Mouse (Mus musculus) layer of hippocampus, adult 8-10 months (tissue): ENCODE measurements at regions not wholly inside any gene's neighbourhood (a gene's known extent, or its start where the extent isn't known, plus 50 kb on each side); places are given as distances from the start of the nearest gene placed in this dataset.

Experiments
- DNase-seq, 2 experiments: peaks; one replicate each; pipeline ENCODE4 v3.0.0; 2022; ENCODE audit warnings: low spot score in 2 of 2

DNA sequence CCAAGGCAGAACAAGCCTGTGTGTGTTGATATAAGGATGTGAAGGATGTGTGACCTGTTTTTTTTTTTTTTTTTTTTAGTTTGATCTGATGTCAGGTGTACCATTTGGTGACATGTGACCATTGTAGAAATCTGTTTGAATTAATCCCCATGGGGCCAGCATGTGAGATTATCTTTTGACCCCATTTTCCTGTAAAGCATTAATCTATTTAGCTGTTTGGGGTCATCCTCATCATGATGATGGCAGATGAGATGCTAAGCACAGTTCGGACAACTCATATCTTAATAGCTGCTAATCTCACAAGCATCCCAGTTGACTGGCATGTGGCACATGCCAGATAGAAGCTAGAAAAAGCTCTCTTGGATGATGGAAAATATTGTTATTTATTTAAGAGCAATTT is 434.0 kb upstream of the Adgrl2 start:
- no peak for DNase-seq

DNA sequence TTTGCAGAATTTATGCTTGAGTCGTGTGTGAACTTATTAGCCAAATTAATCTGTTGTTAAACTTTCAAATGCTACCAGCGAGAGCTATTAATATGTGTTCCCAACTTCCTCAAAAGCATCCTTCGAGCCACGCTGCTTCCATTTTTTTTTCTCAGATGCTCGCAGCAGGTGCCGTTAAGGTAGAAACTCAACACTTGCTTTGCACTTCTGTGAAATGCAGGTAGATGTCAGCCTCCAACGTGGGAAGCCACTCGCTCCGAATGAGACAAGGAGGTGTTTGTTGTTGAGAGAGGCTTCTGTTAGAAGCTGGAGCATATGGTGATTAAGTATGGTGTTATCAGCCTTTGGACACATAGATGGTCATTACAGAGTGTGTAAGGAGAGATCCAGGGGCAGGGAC is 433.1 kb upstream of the Adgrl2 start:
- no peak for DNase-seq

DNA sequence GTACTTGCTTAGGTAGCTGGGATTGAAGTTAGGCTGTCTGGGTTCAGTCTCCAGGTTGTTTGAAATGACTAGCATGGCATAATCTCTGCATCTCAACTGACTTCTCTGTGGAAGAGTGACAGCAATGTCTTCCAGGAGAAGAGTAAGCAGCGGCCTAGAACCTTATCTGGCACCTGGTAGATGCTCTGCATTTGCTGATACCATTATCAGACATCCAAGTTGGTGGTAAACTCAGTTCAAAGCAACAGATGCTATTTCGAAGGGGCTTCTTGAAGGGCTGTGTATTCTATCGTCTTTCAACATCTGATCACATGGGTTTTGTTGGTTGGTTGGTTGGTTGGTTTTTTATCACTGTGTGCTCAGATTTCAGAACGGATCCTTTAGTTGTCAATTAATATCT is 424.7 kb upstream of the Adgrl2 start:
- no peak for DNase-seq

DNA sequence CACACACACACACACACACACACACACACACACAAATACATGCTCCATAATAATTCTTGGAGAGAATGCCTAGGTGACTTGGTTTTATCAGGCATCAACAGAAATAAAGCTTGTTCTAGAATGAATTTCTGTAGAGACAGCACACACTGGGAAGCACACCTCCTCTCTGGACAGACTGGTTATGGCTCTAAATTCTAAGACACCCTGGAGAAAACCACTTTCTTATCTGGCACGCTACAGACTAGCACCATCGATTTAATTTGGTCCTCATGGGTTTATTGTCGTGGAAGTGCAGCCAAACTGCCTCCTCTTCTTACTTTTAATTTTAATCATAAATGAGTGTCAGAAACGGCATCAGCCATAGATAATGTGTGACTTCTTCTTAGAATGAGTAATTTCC is 422.8 kb upstream of the Adgrl2 start:
- DNase-seq = no peak

DNA sequence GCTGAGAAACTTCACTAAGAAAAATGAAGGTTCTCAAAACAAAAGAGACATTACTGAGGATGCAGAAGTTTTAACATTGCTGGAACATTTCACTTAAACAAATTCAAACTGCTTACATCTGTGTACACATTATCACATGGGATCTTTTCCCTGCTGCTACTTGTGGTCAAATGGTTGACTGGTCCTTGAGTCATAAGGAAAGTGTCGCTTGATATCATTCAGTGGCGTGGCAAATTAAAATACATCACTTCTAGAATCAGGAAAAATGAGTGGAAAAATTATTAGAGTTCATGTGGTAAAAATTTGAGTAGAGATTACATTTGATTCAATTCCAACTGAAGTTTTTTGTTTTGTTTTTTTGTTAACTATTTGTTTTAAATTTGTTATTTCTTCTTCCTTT is 420.2 kb upstream of the Adgrl2 start:
- DNase-seq = no peak

DNA sequence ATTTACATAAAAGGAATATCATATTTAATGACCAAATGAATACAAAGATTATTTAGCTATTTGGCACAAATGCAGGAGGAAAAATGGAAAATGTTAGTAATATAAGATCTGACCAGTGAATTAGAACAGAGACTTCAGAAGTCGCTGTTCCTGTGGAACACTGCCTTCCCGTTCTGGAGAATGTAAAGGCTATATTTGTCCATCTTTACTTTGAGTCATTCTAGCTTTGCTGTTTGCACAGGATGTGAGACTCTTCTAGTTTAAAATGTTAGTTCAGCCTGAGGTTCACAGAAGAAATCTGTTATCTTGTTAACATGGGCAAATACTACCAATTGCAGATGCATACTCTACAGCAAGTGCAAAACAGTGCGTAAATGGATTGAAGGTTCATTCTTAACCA is 418.5 kb upstream of the Adgrl2 start:
- no peak for DNase-seq

DNA sequence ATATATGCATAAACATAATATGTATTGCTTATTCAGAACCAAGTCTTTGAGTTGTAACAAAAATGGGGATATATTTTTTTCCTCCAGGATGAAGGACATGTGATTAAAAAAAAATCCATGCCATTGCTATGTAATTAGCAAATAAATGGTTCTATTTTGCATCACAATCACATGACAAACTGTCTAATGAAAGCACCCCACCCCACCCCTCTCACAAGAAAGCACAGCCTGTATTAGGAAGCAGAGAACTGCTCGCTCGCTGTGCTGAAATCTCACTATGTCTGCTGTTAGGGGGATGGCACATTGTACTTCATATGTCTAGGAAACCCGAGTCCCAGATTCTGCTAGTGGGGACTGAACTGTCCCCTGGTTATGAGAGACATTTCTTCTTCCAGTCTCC is 415.5 kb upstream of the Adgrl2 start:
- no peak for DNase-seq

DNA sequence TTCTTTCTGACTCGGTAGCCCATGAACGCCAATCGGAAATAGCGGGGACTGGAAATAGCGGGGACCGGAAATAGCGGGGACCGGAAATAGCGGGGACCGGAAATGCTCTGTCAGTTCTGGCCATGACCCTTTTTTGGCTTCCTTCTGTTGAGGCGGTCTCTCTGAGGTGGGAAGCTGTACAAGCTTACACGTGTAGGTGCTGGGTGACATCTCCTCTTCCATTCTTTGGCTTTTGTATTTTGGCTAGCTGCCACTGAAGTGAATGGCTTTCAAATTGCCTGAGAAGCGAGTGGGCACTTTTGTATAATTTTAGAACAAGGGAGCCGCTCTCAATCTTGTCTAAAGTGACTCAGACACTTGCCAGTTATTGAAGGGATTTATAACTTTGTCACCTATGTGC is 414.3 kb upstream of the Adgrl2 start:
- DNase-seq = no peak

DNA sequence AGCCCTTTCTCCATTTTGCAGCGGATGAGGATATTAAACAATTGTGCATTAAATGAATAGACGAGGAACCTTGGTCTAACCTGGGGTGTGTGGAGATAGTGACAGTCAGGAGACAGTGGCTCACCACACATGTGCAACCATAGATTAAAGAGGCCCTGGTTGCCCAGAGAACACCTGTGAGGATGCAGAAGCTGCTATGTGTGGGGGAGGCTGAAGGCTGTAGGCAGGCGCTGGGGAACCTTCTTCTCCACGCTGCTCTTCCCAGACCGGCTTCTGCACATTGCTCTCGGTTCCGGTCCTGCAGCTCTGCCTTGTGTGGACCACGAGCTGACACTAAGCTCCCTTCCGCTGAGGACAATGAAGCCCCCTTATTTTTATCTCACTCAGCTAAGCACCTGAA is 412.1 kb upstream of the Adgrl2 start:
- DNase-seq = no peak

DNA sequence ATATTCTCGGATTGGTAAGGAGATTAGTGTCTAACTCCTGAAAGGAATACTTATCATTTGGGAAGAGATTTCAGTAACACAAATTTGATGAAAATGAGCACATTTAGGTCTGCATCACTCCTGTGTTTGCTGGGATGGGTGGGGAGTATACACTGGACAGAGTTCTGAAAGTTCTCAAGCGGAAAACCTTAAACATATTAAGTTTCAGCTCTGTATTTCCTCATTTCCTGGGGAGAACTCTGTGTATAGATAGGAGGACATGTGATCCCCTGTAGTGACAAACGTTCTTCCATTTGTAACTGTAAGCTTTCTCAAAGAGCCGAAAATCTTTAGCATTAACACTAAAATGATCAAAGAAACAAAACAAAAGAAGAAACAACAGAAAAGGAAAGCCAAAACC is 404.7 kb upstream of the Adgrl2 start:
- DNase-seq = no peak

DNA sequence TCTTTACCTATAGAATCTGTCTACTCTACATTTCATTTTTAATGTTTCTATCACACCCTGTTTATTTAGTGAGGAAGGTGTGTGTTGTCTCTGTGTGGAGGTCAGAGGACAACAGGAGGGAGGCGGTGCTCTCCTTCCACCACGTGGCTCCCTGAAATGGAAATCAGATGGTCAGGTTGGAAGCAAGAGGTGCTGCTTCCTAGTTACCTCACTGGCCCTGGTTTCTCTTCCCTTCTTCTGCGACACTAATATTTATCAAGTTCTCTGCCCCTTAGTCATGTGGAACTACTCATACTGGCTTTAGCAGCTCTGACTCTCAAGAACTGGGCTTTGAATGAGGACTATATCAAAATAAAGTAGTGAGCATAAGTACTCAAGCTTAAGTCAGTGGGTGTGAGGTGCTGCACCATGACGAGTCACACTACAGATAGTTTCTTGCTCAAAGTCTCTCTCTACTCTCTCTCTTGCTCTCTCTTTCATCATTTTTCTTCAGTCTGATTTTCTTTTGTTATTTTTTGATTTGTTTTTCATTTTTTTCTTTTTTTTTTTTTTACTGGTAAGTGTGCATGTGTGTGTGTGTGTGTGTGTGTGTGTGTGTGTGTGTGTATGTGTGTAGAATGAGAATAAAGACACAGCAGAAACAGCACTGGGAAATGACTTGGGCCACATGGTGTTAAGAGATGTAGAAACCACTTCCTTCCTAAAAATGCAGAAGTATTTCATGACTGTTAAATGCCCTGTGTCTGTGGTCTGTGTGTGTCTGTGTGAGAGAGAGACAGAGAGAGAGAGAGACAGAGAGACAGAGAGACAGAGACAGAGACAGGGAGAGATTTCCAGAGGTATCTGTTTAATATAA is 403.2 kb upstream of the Adgrl2 start:
- no peak for DNase-seq

DNA sequence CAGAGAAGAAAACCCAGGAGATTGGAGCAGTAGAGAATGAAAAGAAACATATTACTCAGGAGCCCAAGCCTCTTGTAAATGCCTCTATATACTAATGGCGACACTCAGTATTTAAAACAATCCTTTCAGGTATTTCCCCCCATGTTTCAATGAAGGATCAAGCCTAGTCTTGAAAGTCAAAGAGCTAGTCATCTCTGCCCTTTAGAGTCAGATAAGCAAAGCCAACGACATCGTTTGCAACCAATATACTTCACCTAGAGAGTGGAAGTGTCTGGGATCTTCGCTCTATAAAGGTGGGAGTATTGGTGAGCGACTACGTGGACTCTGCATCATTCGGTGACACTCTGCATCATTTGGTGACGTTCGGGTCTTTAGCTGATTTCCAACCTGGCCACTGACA is 401.8 kb upstream of the Adgrl2 start:
- DNase-seq = no peak

DNA sequence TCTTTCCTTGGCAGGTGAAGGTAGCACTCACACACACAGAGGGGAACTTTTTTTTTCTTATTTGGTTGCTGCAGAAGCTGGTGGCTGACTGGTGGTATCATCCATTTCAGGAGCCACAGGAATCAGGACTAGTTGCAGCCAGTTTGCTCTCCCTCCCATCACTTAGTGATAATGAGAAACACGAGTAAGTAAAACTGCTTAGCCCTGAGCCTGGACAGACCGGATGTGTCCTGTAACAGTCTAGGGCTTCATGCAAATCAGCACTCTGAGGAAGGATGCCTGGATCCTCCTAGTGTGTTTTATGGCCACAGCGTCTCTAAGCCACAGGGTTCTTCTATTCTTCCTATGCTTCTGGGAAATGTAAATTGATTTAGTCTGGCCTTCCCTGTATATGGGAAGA is 397.2 kb upstream of the Adgrl2 start:
- no peak for DNase-seq

DNA sequence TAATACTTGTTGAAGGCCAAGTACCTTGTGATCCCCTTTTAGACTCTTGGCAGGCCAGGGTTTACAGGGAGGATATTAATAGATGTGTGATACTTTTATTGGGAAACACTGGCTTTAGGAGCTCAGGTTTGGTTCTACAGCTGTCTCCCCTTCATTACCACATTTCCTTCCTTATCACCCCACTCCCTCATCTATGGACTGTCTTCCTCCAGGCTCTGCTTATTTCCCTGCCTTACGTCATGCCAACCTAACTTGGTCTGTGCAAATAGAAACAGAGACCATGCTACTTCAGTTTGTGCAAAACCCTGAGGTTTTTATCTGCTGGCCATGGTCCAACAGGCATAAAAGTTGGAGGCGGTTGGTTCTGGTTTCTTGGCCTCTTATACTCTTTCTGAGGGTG is 395.7 kb upstream of the Adgrl2 start:
- no peak for DNase-seq

DNA sequence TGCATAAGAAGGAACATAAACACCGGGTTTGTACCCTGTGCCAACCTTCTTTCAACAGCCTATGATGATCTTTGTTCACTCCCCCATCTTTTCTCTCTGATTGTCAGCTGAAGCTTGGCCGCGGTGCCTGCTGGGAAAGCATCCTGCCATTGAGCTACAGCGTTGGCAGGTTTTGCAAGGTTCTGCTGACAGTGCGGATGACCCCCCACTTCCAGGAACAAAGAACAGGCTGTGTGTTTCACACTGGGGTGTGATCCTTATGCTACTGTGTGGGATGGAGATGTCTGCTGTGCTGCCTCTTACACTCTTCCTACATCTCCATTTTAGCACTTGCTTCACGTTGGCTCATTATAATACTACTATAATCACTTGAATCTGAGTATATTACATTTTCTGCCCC is 395.0 kb upstream of the Adgrl2 start:
- DNase-seq = no peak

DNA sequence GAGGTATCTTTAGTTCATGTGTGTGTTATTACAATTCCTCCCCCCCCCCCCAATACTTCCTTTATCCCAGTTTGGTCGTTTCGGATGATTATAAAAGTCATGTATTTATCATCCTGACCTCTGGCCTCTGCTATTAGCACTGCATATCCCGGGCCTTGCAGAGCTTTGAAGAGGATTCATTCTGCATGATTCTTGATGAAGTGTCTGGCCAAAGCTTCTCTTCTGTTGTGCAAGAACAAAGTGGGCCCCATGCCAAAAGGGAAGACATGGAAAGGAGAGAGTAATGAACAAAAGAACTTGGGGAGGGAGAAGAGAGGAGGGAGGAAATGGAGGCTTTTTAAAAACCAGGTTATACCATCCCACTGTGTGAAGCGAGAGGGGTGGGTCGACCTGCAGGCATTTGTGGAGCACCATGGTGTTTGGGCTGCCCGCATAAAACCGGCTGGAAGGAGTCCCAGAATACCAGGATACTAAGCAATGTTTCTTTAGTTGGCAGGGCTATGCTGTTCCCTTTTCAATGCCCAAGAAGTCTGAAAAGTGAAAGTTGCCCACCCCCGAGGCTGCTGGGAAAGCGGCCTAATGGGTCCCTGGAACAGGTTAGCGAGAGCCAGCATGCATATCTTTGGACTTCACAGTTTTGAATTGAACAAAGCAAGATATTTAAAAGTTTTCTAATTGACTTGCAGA is 391.3 kb upstream of the Adgrl2 start:
- DNase-seq = peak; percentile 49 to 54

DNA sequence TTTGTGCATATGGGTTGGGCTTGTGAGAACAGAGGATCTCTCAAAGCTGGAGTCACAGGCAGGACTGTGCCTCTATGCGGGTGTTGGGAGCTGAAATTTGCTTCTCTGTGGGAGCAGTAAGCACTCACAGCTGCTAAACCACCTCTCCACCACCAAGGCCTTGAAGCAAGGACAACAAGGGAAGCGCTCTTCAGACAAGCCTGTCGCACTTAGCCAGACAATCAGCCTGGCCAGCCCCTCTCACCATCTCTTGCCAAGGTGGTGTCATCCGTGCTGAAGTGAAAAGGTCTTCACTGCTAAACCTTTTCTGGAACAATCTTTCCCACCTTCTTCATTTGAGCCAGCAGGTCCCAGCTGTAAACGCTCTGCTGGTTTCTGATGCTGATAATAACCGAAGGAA is 390.7 kb upstream of the Adgrl2 start:
- no peak for DNase-seq

DNA sequence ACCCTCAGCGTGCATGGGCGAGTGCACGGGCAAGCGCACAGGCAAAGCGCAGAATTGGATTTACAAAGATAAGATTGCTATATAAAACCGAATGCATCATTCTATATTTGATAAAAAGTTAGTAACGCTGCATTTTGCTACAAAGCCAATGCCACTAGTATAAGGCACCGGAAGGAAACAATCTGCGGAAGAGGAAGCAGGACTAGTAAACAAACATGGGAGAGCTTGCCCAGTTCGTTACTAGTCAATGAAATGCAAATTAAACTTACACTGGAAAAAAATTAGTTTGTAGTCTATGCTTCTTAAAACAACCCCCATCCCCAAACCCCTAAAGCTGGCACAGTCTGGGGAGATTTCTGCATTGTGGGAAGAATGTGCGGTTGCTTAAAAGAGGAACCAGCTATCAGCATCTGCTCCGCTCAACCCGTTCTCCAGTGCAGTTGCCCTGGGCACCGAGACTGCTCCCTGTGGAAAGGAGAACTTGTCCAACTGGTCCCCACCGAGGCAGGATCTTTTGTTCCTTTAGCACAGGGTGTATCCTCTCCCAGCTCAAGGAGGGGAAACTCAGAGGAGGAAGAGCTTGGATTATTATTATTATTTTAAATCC is 389.6 kb upstream of the Adgrl2 start:
- DNase-seq = no peak

DNA sequence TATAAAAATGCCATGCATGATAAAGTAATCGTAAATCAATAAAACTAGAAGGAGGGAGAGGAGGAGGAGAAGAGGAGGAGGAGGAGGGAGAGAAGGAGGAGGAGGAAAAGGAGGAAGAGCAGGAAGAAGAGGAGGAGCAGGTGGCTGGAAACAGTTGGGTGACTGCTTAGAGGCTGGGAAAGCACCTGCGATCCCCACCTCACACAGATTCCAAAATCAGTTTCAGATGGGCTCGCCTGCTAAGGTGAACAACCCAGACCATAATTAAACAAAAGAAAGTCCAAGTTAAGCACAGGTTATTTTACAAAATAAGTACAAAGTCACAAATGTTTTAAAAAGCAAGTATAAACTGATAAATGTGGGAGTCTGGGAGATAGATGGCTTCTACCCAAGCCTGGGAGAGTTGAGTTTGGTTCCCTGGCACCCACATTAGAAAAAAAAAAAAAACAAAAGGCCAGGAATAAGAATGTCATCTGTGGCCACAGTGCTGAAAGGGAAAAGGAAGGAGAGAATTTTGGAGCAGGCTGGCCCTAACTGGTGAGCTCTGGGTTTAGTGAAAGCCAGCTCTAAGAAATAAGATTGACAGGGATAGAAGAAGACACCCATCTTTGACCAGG is 389.0 kb upstream of the Adgrl2 start:
- DNase-seq = no peak

DNA sequence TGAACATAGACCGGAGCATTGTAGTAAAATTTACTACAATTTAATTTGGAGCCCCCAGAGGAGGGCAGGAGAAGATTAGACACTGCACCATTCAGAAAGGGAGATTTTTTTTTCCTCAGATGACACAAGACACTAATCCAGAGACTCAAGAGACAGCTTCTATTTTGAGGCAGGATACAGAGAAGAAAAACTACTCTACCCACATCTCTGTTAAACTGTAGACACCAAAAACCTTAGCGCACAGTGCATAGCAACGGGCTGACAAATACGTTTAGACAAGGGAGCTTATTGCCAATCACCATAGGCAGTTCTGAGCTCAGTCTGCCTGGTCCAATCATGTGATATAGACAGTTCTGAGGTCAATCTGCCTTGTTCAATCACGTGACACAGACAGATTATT is 381.1 kb upstream of the Adgrl2 start:
- DNase-seq = no peak

DNA sequence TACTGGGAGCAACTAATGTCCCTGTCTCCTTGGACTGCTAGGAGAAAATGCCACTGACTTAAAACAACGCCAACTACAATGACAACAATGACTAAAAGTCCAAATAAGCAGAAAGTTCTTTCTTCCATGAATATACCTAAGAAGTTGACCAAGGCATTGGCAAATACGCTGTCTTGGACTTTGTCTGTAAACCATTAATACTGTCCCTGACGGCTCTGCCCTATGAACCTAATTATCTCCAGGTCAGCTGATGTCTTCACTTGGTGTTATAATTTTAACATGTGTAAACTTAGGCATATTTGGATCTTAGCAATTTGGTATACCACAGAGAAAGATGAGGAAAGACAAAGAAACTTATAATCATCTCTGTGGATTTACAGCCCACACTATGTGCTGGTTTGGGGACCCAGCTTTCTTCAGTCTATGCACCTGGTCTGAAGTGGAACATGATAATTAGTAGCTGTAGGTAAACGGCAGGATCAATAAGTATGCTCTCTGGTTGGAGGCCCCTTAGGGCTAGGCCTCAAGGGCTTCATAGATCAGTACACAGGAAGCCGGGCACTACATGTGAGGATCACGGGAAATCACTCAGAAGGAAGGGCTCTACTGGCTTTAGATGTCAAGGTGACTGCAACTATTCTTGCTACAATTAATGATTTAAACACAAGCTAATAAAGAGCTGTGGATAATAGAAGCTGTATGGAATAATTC is 380.3 kb upstream of the Adgrl2 start:
- no peak for DNase-seq

DNA sequence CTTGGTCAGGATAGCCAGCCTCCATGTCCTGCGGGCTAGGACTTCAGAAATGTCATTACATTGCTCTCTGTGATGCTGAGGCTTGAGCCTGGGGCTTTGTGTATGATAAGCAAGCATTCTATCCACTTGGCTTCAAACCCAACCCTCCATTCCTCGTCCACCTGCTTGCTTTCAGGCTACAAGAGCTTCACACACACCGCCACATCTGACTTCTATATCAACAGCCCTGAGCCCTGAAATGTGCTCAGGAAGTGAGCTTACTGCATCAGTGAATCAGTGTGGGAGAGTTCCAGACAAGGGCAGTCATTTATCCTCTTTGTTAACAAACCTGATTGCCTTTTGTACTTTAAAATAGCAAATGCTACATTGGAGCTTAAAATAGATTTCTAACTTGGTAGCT is 377.5 kb upstream of the Adgrl2 start:
- DNase-seq = no peak
